Mouse (Mus musculus): Measurements from ENCODE around the gene Poln.

GRCm38 (mm10) chr5:33959382-33959781 lies 209.9 kb downstream of the Poln start:
- TF ChIP-seq GATA1 (IDR thresholded peaks at IDR 0.05; ENCODE audit: low read length) (no peak), TAL1 (IDR thresholded peaks at IDR 0.05; ENCODE audit: low read length) (no peak)
